Comparison of ENCODE assay signal across 15 mouse cellular contexts in genomic region chr4:147897348-147897747, GRCm38 (mm10). TPM values are rescaled to one million over a fixed set of nuclear protein-coding genes. Genes with fewer than 3 reads are reported as not detected.
DNase-seq lines count a peak whose midpoint lies in the region; ATAC-seq and TF ChIP-seq lines count a peak whose summit lies in the region.
"Had no signal": no experiment of that assay in that cellular context is flagged by ENCODE, and none has a peak within 500 bp of the region (broad histone marks: within the 10 kb centered on the region; RNA-seq: fewer than 3 reads in every experiment).

No protein-coding gene starts in this region.

- no peak for TF ChIP-seq CTCF in liver, postnatal 0 days (IDR thresholded peaks at IDR 0.05; ENCODE audit: low read depth)

- H3K4me3 ChIP-seq in heart, embryonic 16.5 days (ENCODE audit: low read length) = no peak overlapping the region
- H3K4me3 ChIP-seq in midbrain, embryonic 14.5 days (replicated peaks; ENCODE audit: low read depth, low read length) = no peak overlapping the region
- H3K4me3 ChIP-seq in liver, postnatal 0 days (ENCODE audit: low read depth, low read length) = no peak overlapping the region
- H3K4me3 ChIP-seq: erythroblast, embryonic 14.5 days; hindbrain, embryonic 13.5 days; lung, embryonic 15.5 days; stomach, embryonic 15.5 days had no signal

- H3K9me3 ChIP-seq in heart, embryonic 16.5 days (replicated peaks; ENCODE audit: control insufficient read depth, low read length) = no peaks in the 10 kb centered on the region
- no peaks in the 10 kb centered on the region for H3K9me3 ChIP-seq in midbrain, embryonic 14.5 days (ENCODE audit: control insufficient read depth, low read length)
- no peaks in the 10 kb centered on the region for H3K9me3 ChIP-seq in liver, postnatal 0 days (ENCODE audit: low read length)
- H3K9me3 ChIP-seq: hindbrain, embryonic 13.5 days; lung, embryonic 15.5 days; stomach, embryonic 15.5 days had no signal

- no peak for TF ChIP-seq EP300 in liver, postnatal 0 days (IDR thresholded peaks at IDR 0.05; ENCODE audit: low read depth)

- H3K27ac ChIP-seq in heart, embryonic 16.5 days (ENCODE audit: low read length) = peak overlapping the region; percentile 98
- H3K27ac ChIP-seq in midbrain, embryonic 14.5 days (replicated peaks; ENCODE audit: low read depth, low read length) = no peak overlapping the region
- no peak overlapping the region for H3K27ac ChIP-seq in liver, postnatal 0 days (ENCODE audit: low read depth)
- H3K27ac ChIP-seq: hindbrain, embryonic 13.5 days; lung, embryonic 15.5 days; stomach, embryonic 15.5 days had no signal

- H3K4me2 ChIP-seq in heart, embryonic 16.5 days (ENCODE audit: low read depth, low read length) = peak overlapping the region; percentile 36
- H3K4me2 ChIP-seq in midbrain, embryonic 14.5 days (ENCODE audit: low read length) = no peak overlapping the region
- no peak overlapping the region for H3K4me2 ChIP-seq in liver, postnatal 0 days (ENCODE audit: low read depth, low read length)
- H3K4me2 ChIP-seq: hindbrain, embryonic 13.5 days; lung, embryonic 15.5 days; stomach, embryonic 15.5 days had no signal

- H3K9ac ChIP-seq in heart, embryonic 16.5 days (ENCODE audit: low read length) = peak overlapping the region; percentile 60
- no peak overlapping the region for H3K9ac ChIP-seq in midbrain, embryonic 14.5 days (replicated peaks; ENCODE audit: low read length)
- no peak overlapping the region for H3K9ac ChIP-seq in liver, postnatal 0 days (replicated peaks)
- H3K9ac ChIP-seq: forebrain, postnatal 0 days; hindbrain, embryonic 13.5 days; lung, embryonic 15.5 days; stomach, embryonic 15.5 days had no signal

- WGBS in heart, embryonic 16.5 days = 43% methylated on average over 3 of the region's 3 CpGs
- 90% methylated on average over 3 of the region's 3 CpGs for WGBS in midbrain, embryonic 14.5 days
- 90% methylated on average over 3 of the region's 3 CpGs for WGBS in liver, postnatal 0 days (ENCODE audit: insufficient replicate concordance)

- peak; percentile 81 for ATAC-seq in heart, embryonic 16.5 days (replicated peaks; ENCODE audit: extremely low read depth, insufficient read depth, low FRiP score)
- ATAC-seq in midbrain, embryonic 14.5 days (ENCODE audit: low FRiP score, low TSS enrichment) = no peak
- ATAC-seq in liver, postnatal 0 days = no peak
- ATAC-seq: forebrain, postnatal 0 days had no signal

- DNase-seq in frontal cortex, adult 2 months (ENCODE audit: extremely low spot score in 1 of 2, low spot score in 1 of 2) = peak; percentile 38 to 48
- no peak for DNase-seq in frontal cortex, postnatal 14 days (ENCODE audit: low spot score in 2 of 2)
- peak; percentile 73 for DNase-seq in brain, adult 2 months (ENCODE audit: low read depth, low spot score)
- DNase-seq in gastrocnemius, postnatal 25 days = peak; percentile 65
- DNase-seq in midbrain, embryonic 14.5 days = no peak
- DNase-seq in liver, postnatal 0 days = no peak
- DNase-seq: embryo, embryonic 11 days; forebrain, postnatal 0 days; kidney, adult 8-10 months; thymus, postnatal 25 days had no signal

- H3K36me3 ChIP-seq in heart, embryonic 16.5 days (ENCODE audit: control insufficient read depth, insufficient read depth) = peaks cover 61% of the 10 kb centered on the region
- H3K36me3 ChIP-seq in midbrain, embryonic 14.5 days (ENCODE audit: control insufficient read depth, insufficient read depth, low read length) = peaks cover 95% of the 10 kb centered on the region
- H3K36me3 ChIP-seq in liver, postnatal 0 days (replicated peaks; ENCODE audit: insufficient read depth, low read length) = peaks cover 58% of the 10 kb centered on the region

- peaks cover 53% of the 10 kb centered on the region for H3K4me1 ChIP-seq in heart, embryonic 16.5 days (ENCODE audit: control insufficient read depth, insufficient read depth, low read length)
- no peaks in the 10 kb centered on the region for H3K4me1 ChIP-seq in midbrain, embryonic 14.5 days (ENCODE audit: control insufficient read depth, insufficient read depth, low read length)
- no peaks in the 10 kb centered on the region for H3K4me1 ChIP-seq in liver, postnatal 0 days (ENCODE audit: insufficient read depth)
- H3K4me1 ChIP-seq: lung, embryonic 15.5 days; stomach, embryonic 15.5 days had no signal

- H3K27me3 ChIP-seq in heart, embryonic 16.5 days (ENCODE audit: control insufficient read depth, insufficient read depth, low read length) = no peaks in the 10 kb centered on the region
- no peaks in the 10 kb centered on the region for H3K27me3 ChIP-seq in midbrain, embryonic 14.5 days (ENCODE audit: control insufficient read depth, insufficient read depth, low read length)
- no peaks in the 10 kb centered on the region for H3K27me3 ChIP-seq in liver, postnatal 0 days (ENCODE audit: insufficient read depth, low read length)
- H3K27me3 ChIP-seq: hindbrain, embryonic 13.5 days; lung, embryonic 15.5 days; stomach, embryonic 15.5 days had no signal

RNA-seq across cellular contexts. Expression of gene Mfn2, which starts 7.2 kb away (rescaled TPM):
- 100 and 102 TPM in 2 replicates for polyA plus RNA-seq in frontal cortex, adult 2 months (2012; rRNA removed)
- 100 to 1,000 TPM; 346 to 413 TPM for total RNA-seq in gastrocnemius, postnatal 25 days (2021)
- polyA plus RNA-seq in heart, embryonic 16.5 days (2015; fragmentation: Nextera tagmentation; extraction: Ambion mirVana) = 164 and 184 TPM in 2 replicates
- polyA plus RNA-seq in midbrain, embryonic 14.5 days (2014; fragmentation: Nextera tagmentation; extraction: Ambion mirVana) = 56.9 and 77.2 TPM in 2 replicates
- polyA plus RNA-seq in liver, postnatal 0 days (2015; fragmentation: Nextera tagmentation; extraction: Ambion mirVana) = 12.3 and 14.1 TPM in 2 replicates

RNA-seq across cellular contexts. Expression of gene Fv1, which starts 28.6 kb away (rescaled TPM):
- polyA plus RNA-seq in frontal cortex, adult 2 months (2012; rRNA removed) = 5.6 and 7.5 TPM in 2 replicates
- total RNA-seq in gastrocnemius, postnatal 25 days (2021) = 1 to 10 TPM; 4.7 to 5.5 TPM
- 10.4 and 12.4 TPM in 2 replicates for polyA plus RNA-seq in heart, embryonic 16.5 days (2015; fragmentation: Nextera tagmentation; extraction: Ambion mirVana)
- polyA plus RNA-seq in midbrain, embryonic 14.5 days (2014; fragmentation: Nextera tagmentation; extraction: Ambion mirVana) = 4.9 and 8.7 TPM in 2 replicates
- 0.90 TPM in 2 replicates for polyA plus RNA-seq in liver, postnatal 0 days (2015; fragmentation: Nextera tagmentation; extraction: Ambion mirVana)
- polyA plus RNA-seq: erythroblast, embryonic 14.5 days had no signal

RNA-seq across cellular contexts. Expression of gene Miip, which starts 28.7 kb away (rescaled TPM):
- polyA plus RNA-seq in frontal cortex, adult 2 months (2012; rRNA removed) = 51.3 and 66.8 TPM in 2 replicates
- total RNA-seq in gastrocnemius, postnatal 25 days (2021) = 1 to 10 TPM; 4.3 to 4.4 TPM
- polyA plus RNA-seq in heart, embryonic 16.5 days (2015; fragmentation: Nextera tagmentation; extraction: Ambion mirVana) = 33.9 and 36.8 TPM in 2 replicates
- 25.4 and 37.2 TPM in 2 replicates for polyA plus RNA-seq in midbrain, embryonic 14.5 days (2014; fragmentation: Nextera tagmentation; extraction: Ambion mirVana)
- polyA plus RNA-seq in liver, postnatal 0 days (2015; fragmentation: Nextera tagmentation; extraction: Ambion mirVana) = 17.5 and 19.0 TPM in 2 replicates

RNA-seq across cellular contexts. Expression of gene Plod1, which starts 39.2 kb away (rescaled TPM):
- 18.8 and 20.3 TPM in 2 replicates for polyA plus RNA-seq in frontal cortex, adult 2 months (2012; rRNA removed)
- total RNA-seq in gastrocnemius, postnatal 25 days (2021) = 10 to 100 TPM; 25.2 to 28.9 TPM
- polyA plus RNA-seq in heart, embryonic 16.5 days (2015; fragmentation: Nextera tagmentation; extraction: Ambion mirVana) = 58.5 and 62.7 TPM in 2 replicates
- polyA plus RNA-seq in midbrain, embryonic 14.5 days (2014; fragmentation: Nextera tagmentation; extraction: Ambion mirVana) = 13.5 and 20.7 TPM in 2 replicates
- 24.8 and 25.4 TPM in 2 replicates for polyA plus RNA-seq in liver, postnatal 0 days (2015; fragmentation: Nextera tagmentation; extraction: Ambion mirVana)

RNA-seq across cellular contexts. Expression of gene 2510039O18Rik, which starts 43.3 kb away (rescaled TPM):
- 32.6 and 32.9 TPM in 2 replicates for polyA plus RNA-seq in frontal cortex, adult 2 months (2012; rRNA removed)
- 10 to 100 TPM; 19.1 to 20.0 TPM for total RNA-seq in gastrocnemius, postnatal 25 days (2021)
- 12.1 and 14.2 TPM in 2 replicates for polyA plus RNA-seq in heart, embryonic 16.5 days (2015; fragmentation: Nextera tagmentation; extraction: Ambion mirVana)
- polyA plus RNA-seq in midbrain, embryonic 14.5 days (2014; fragmentation: Nextera tagmentation; extraction: Ambion mirVana) = 15.5 and 15.8 TPM in 2 replicates
- polyA plus RNA-seq in liver, postnatal 0 days (2015; fragmentation: Nextera tagmentation; extraction: Ambion mirVana) = 6.5 and 8.5 TPM in 2 replicates

Comparison
In these comparisons a context has a peak if more than half of its experiments do, and no peak if none do; other contexts are left out.
1. DNase-seq: peak in frontal cortex, adult 2 months (2 of 2), brain, adult 2 months (single experiment) and gastrocnemius, postnatal 25 days (single experiment); none in frontal cortex, postnatal 14 days (0 of 2), midbrain, embryonic 14.5 days (single experiment) and liver, postnatal 0 days (single experiment).